8 mouse cellular contexts compared by ENCODE assay signal in genomic region chr4:123750152-123750651, GRCm38 (mm10). TPM values are rescaled to one million over a fixed set of nuclear protein-coding genes. Genes with fewer than 3 reads are reported as not detected.
DNase-seq lines count a peak whose midpoint lies in the region; ATAC-seq lines count a peak whose summit lies in the region.

Gene Akirin1 (minus strand): TSS chr4:123750345.

- H3K27me3 ChIP-seq in hindbrain, embryonic 13.5 days, result 0 out of 2 replicates have a peak, but pooled peaks cover 7% of the 10 kb centered on the region

- peak; percentile 98 for ATAC-seq in hindbrain, embryonic 13.5 days (ENCODE audit: low FRiP score)

- peak within 1 kb of the TSS; percentile 70 for H3K4me2 ChIP-seq in hindbrain, embryonic 13.5 days

- DNase-seq in NIH3T3 (ENCODE audit: low read depth), result peak; percentile 99
- peak; percentile 100 for DNase-seq in cerebellum, postnatal 10 days
- DNase-seq in frontal cortex, postnatal 14 days (ENCODE audit: low spot score in 2 of 2), result peak; percentile 93 to 97
- peak; percentile 97 to 99 for DNase-seq in layer of hippocampus, postnatal 25 days (ENCODE audit: extremely low spot score in 1 of 2, low spot score in 1 of 2)
- DNase-seq in lung, postnatal 25 days (ENCODE audit: low spot score), result peak; percentile 97
- DNase-seq in retina, embryonic 14.5 days (ENCODE audit: low spot score), result peak; percentile 98
- DNase-seq in thymus, postnatal 4 days, result peak; percentile 100

- H3K4me1 ChIP-seq in hindbrain, embryonic 13.5 days (replicated peaks), result peaks cover 34% of the 10 kb centered on the region

- under 1% methylated on average over 43 of the region's 46 CpGs for WGBS in hindbrain, embryonic 13.5 days

- no peaks in the 10 kb centered on the region for H3K36me3 ChIP-seq in hindbrain, embryonic 13.5 days

- peak within 1 kb of the TSS; percentile 96 for H3K27ac ChIP-seq in hindbrain, embryonic 13.5 days

- H3K9me3 ChIP-seq in hindbrain, embryonic 13.5 days, result no peaks in the 10 kb centered on the region

- peak within 1 kb of the TSS; percentile 95 for H3K9ac ChIP-seq in hindbrain, embryonic 13.5 days

- peak within 1 kb of the TSS; percentile 100 for H3K4me3 ChIP-seq in hindbrain, embryonic 13.5 days

RNA-seq across cellular contexts. Expression of gene Akirin1, which starts in this region (rescaled TPM):
- polyA plus RNA-seq in hindbrain, embryonic 13.5 days (2015; fragmentation: Nextera tagmentation; extraction: Ambion mirVana), result 85.9 and 88.5 TPM in 2 replicates
- 10 to 100 TPM; 52.3 to 61.3 TPM for total RNA-seq in layer of hippocampus, postnatal 25 days (2021)

Comparison
In these comparisons a context has a peak if more than half of its experiments do, and no peak if none do; other contexts are left out.
1. Peak in every context shown above with its lines: DNase-seq, ATAC-seq, H3K4me3 ChIP-seq and H3K27ac ChIP-seq.